Mouse (Mus musculus): ENCODE data around the gene Dkkl1.

Dkkl1 gene

DNA sequence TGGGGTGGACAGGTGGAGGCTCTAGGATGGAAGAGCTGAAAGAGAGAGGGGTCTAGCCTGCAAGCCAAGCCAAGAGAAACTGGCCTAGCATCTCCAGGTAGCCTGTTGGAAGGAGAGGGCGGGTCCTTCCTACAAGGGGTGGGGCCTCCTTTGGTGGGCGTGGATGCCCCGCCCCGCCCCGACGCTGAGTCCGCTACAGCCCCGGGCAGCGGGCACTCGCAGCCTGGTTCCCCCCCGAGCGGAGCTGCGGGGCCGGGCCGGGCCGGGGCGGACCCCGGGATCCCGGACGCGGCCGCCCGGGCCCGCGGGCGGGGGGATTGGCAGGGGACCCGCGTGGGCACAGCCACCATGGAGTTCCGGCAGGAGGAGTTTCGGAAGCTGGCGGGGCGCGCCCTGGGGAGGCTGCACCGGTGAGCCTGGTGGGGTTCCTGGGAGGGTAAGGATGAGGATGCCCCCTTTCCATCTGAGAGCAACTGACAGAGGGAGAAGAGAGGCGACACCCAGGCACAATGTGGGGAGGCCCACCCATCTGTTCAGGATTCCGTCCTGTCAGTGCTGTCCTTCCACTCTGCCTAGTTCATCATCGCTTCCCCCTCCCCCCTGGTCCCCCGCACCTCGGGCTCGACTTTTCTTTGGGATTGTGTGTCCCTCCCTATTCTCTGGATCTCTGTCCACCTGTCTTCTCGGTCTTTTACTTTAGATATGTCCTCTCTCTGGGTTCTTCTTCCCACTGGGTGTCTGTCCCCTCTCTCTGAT lies 48.0 kb downstream of the Dkkl1 start, which contains the start of gene Slc17a7:
TSS of gene Slc17a7 (plus strand) at position 215 of the 756 bp plus-strand sequence.
- DNase-seq: peak; percentile 47

GRCm38 (mm10) chr7:45162996-45163615 lies 48.8 kb downstream of the Dkkl1 start:
- no peak for DNase-seq

GRCm38 (mm10) chr7:45162551-45162950 lies 49.4 kb downstream of the Dkkl1 start:
- no peak for DNase-seq

- DNase-seq: peak; percentile 88
Measured at GRCm38 (mm10) chr7:45161612-45162473, 50.1 kb downstream of the Dkkl1 start.

DNA sequence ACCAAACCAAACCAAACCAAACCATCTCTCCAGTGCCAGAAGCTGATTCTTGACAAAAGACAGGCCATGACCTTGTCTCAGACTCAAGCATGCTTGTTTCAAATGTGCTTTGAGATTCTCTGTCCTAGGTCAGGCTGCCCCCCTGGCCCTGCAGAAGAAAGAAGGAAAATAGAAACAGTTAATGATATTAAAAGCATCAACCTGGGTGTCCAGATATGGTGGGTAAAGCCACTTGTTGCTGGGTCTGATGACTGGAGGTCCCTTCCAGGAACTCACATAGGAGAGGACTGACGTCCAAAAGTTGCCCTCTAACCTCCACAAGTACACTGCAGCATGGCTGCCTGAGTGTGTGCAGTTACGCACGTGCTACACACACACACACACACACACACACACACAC lies 51.1 kb downstream of the Dkkl1 start:
- no peak for DNase-seq

DNA sequence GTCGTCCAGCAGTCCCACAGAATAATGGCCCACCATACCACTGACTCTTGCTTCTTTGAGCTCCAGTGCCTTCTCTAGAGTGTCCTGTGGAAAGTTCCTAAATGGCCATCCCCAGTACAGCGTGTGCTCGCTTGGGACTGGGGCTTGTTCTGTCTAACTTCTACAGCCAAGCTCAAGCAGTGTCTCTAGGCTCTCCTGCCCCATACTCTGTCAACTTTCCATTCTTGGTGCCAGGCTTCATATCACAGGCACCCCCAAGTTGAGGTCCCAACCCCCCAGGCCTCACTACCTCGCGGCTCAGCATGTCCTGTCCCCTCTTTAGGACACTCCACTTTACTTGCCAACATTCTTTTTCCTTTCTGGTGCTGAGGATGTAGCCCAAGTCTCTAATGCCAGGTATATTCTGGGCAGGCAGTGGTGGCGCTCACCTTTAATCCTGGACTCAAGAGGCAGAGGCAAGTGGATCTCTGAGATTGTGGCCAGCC lies 51.6 kb downstream of the Dkkl1 start:
- no peak for DNase-seq

- no peak for DNase-seq
Measured at GRCm38 (mm10) chr7:45158991-45159390, 53.0 kb downstream of the Dkkl1 start.

Data from lung, postnatal 36 days (tissue).